33 mouse cellular contexts compared by ENCODE assay signal in the genomic region with DNA sequence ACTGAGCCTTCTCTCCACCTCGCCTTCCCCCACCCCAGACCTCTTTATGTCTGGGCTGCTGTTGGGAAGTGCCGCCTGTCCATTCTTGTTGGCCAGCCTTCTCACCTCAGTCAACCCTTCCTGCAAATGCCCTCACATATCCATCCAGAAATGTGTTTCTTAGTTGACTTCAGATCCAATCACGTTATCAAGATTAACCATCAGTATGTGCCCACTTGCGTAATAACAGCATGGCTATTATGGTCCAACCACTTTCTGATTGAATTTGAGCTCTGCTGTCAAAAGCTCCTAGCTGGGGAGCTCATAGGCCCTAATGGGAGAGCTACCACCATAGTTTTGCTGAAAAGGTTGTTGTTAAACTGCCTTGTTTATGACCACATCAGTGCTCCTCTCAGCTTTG. TPM values are rescaled to one million over a fixed set of nuclear protein-coding genes. Genes with fewer than 3 reads are reported as not detected.
A peak's percentile ranks its signal among the peaks of the same experiment; 100 is the strongest.
DNase-seq lines count a peak whose midpoint lies in the region; ATAC-seq and TF ChIP-seq lines count a peak whose summit lies in the region.
"Had no signal": no experiment of that assay in that cellular context is flagged by ENCODE, and none has a peak within 500 bp of the region (broad histone marks: within the 10 kb centered on the region; RNA-seq: fewer than 3 reads in every experiment).

No protein-coding gene starts in this region.

- peak overlapping the region; percentile 61 for H3K27ac ChIP-seq in liver, adult 2 months (replicated peaks; ENCODE audit: insufficient read depth, low read depth, low read length)
- no peak overlapping the region; the same call in 1 of the 2 replicates for H3K27ac ChIP-seq in liver, embryonic 12.5 days
- no peak overlapping the region for H3K27ac ChIP-seq in midbrain, embryonic 11.5 days (ENCODE audit: low read depth, low read length)
- H3K27ac ChIP-seq in midbrain, embryonic 13.5 days = no peak overlapping the region
- no peak overlapping the region for H3K27ac ChIP-seq in forebrain, embryonic 10.5 days
- H3K27ac ChIP-seq: hindbrain, embryonic 12.5 days; hindbrain, embryonic 15.5 days had no signal

- H3K27me3 ChIP-seq in liver, adult 2 months (ENCODE audit: control insufficient read depth, insufficient read depth, low read length) = no peaks in the 10 kb centered on the region
- 0 out of 2 replicates have a peak, but pooled peaks cover 5% of the 10 kb centered on the region for H3K27me3 ChIP-seq in liver, embryonic 12.5 days (replicated peaks)
- no peaks in the 10 kb centered on the region for H3K27me3 ChIP-seq in midbrain, embryonic 11.5 days (ENCODE audit: control insufficient read depth, insufficient read depth, low read length)
- H3K27me3 ChIP-seq in midbrain, embryonic 13.5 days = no peaks in the 10 kb centered on the region
- H3K27me3 ChIP-seq in myocyte (ENCODE audit: control insufficient read depth, insufficient read depth, insufficient read length) = peaks cover 11% of the 10 kb centered on the region
- H3K27me3 ChIP-seq in forebrain, embryonic 10.5 days (ENCODE audit: poor library complexity, severe bottlenecking) = 0 out of 2 replicates have a peak, but pooled peaks cover 3% of the 10 kb centered on the region
- H3K27me3 ChIP-seq: hindbrain, embryonic 12.5 days; hindbrain, embryonic 15.5 days had no signal

- no peaks in the 10 kb centered on the region for H3K36me3 ChIP-seq in liver, adult 2 months (ENCODE audit: control insufficient read depth, insufficient read depth, low read length)
- no peaks in the 10 kb centered on the region for H3K36me3 ChIP-seq in liver, embryonic 12.5 days
- H3K36me3 ChIP-seq in midbrain, embryonic 11.5 days (ENCODE audit: control insufficient read depth, insufficient read depth, low read length) = no peaks in the 10 kb centered on the region
- H3K36me3 ChIP-seq in midbrain, embryonic 13.5 days = no peaks in the 10 kb centered on the region
- no peaks in the 10 kb centered on the region for H3K36me3 ChIP-seq in myocyte (ENCODE audit: control insufficient read depth, insufficient read depth)
- no peaks in the 10 kb centered on the region for H3K36me3 ChIP-seq in forebrain, embryonic 10.5 days (replicated peaks)
- H3K36me3 ChIP-seq: hindbrain, embryonic 12.5 days; hindbrain, embryonic 15.5 days had no signal

- peaks cover 27% of the 10 kb centered on the region for H3K4me1 ChIP-seq in liver, adult 2 months (ENCODE audit: control insufficient read depth, insufficient read depth, low read length)
- peaks cover 10% of the 10 kb centered on the region for H3K4me1 ChIP-seq in liver, embryonic 12.5 days
- H3K4me1 ChIP-seq in midbrain, embryonic 11.5 days (ENCODE audit: control insufficient read depth, insufficient read depth, low read length) = no peaks in the 10 kb centered on the region
- H3K4me1 ChIP-seq in midbrain, embryonic 13.5 days (replicated peaks) = no peaks in the 10 kb centered on the region
- no peaks in the 10 kb centered on the region for H3K4me1 ChIP-seq in forebrain, embryonic 10.5 days
- H3K4me1 ChIP-seq: hindbrain, embryonic 12.5 days; hindbrain, embryonic 15.5 days had no signal

- no peak overlapping the region for H3K9ac ChIP-seq in liver, adult 2 months (ENCODE audit: low read depth, low read length)
- no peak overlapping the region for H3K9ac ChIP-seq in liver, embryonic 12.5 days
- H3K9ac ChIP-seq in midbrain, embryonic 11.5 days (ENCODE audit: low read length) = no peak overlapping the region
- no peak overlapping the region for H3K9ac ChIP-seq in midbrain, embryonic 13.5 days (replicated peaks)
- H3K9ac ChIP-seq: hindbrain, embryonic 12.5 days; hindbrain, embryonic 15.5 days had no signal

- no peaks in the 10 kb centered on the region for H3K79me2 ChIP-seq in liver, adult 2 months (ENCODE audit: control insufficient read depth, insufficient read depth, low read length)
- no peaks in the 10 kb centered on the region for H3K79me2 ChIP-seq in myocyte (ENCODE audit: control insufficient read depth, insufficient read depth)

- no peak for TF ChIP-seq CTCF in liver, adult 2 months (IDR thresholded peaks at IDR 0.05; ENCODE audit: low read depth, low read length)

- no peak for ATAC-seq in liver, embryonic 12.5 days
- ATAC-seq in midbrain, embryonic 11.5 days (ENCODE audit: low FRiP score) = no peak
- ATAC-seq in midbrain, embryonic 13.5 days = no peak
- ATAC-seq: CD4-positive, CD25-positive, alpha-beta regulatory T cell, adult 4 months; forebrain, embryonic 14.5 days had no signal

- no peak overlapping the region for H3ac ChIP-seq in myocyte (ENCODE audit: control insufficient read depth, insufficient read length)

- H3K9me3 ChIP-seq in liver, embryonic 12.5 days (replicated peaks) = no peaks in the 10 kb centered on the region
- H3K9me3 ChIP-seq in midbrain, embryonic 11.5 days (ENCODE audit: control insufficient read depth, low read length) = no peaks in the 10 kb centered on the region
- H3K9me3 ChIP-seq in midbrain, embryonic 13.5 days = no peaks in the 10 kb centered on the region
- no peaks in the 10 kb centered on the region for H3K9me3 ChIP-seq in forebrain, embryonic 10.5 days
- H3K9me3 ChIP-seq: hindbrain, embryonic 12.5 days; hindbrain, embryonic 15.5 days had no signal

- no peak for TF ChIP-seq POLR2A in liver, adult 2 months (IDR thresholded peaks at IDR 0.05; ENCODE audit: extremely low read depth, insufficient read depth, low read length)
- TF ChIP-seq POLR2A in myocyte (IDR thresholded peaks at IDR 0.05; ENCODE audit: insufficient read length, low read depth) = no peak

- WGBS in liver, adult 2 months = 46% methylated on average over 4 of the region's 4 CpGs
- 75% methylated on average over 4 of the region's 4 CpGs for WGBS in liver, embryonic 12.5 days (ENCODE audit: insufficient replicate concordance)
- 90% methylated on average over 4 of the region's 4 CpGs for WGBS in midbrain, embryonic 11.5 days
- 85% methylated on average over 4 of the region's 4 CpGs for WGBS in midbrain, embryonic 13.5 days
- WGBS in forebrain, embryonic 10.5 days = 87% methylated on average over 4 of the region's 4 CpGs

- no peak overlapping the region for H3K4me3 ChIP-seq in liver, adult 2 months (ENCODE audit: insufficient read depth, low read depth, low read length)
- no peak overlapping the region for H3K4me3 ChIP-seq in liver, embryonic 12.5 days
- no peak overlapping the region for H3K4me3 ChIP-seq in midbrain, embryonic 11.5 days (ENCODE audit: low read depth, low read length)
- no peak overlapping the region for H3K4me3 ChIP-seq in midbrain, embryonic 13.5 days (replicated peaks)
- no peak overlapping the region for H3K4me3 ChIP-seq in myocyte
- H3K4me3 ChIP-seq in forebrain, embryonic 10.5 days = no peak overlapping the region
- H3K4me3 ChIP-seq: hindbrain, embryonic 12.5 days; hindbrain, embryonic 15.5 days had no signal

- DNase-seq in liver, adult 2 months (ENCODE audit: extremely low read depth, low read depth, low spot score) = peak; percentile 90
- DNase-seq in midbrain, embryonic 11.5 days (ENCODE audit: low spot score, missing footprints) = peak; percentile 33
- DNase-seq in forebrain, embryonic 10.5 days (ENCODE audit: extremely low spot score, low spot score) = no peak
- DNase-seq: adrenal gland, adult 2 months; adrenal gland, postnatal 14 days; cerebellum, adult 11 months; cerebellum, adult 2 months; cerebellum, postnatal 10 days; cerebellum, postnatal 36 days; gastrocnemius, postnatal 25 days had no signal

- no peak overlapping the region for H3K4me2 ChIP-seq in liver, embryonic 12.5 days
- no peak overlapping the region for H3K4me2 ChIP-seq in midbrain, embryonic 11.5 days
- H3K4me2 ChIP-seq in midbrain, embryonic 13.5 days (replicated peaks) = no peak overlapping the region
- no peak overlapping the region for H3K4me2 ChIP-seq in myocyte (ENCODE audit: low read depth)
- H3K4me2 ChIP-seq: heart, embryonic 11.5 days; hindbrain, embryonic 12.5 days; hindbrain, embryonic 15.5 days had no signal

RNA-seq across cellular contexts. Expression of a gene that starts 12.5 kb away (rescaled TPM):
- total RNA-seq in liver, adult 2 months (2014; rRNA removed) = 495 and 621 TPM in 2 replicates
- polyA plus RNA-seq in liver, adult 2 months (2012; rRNA removed) = 954 and 976 TPM in 2 replicates
- not detected in 2 replicates for polyA plus RNA-seq in liver, embryonic 12.5 days (2016; fragmentation: Nextera tagmentation; extraction: Ambion mirVana)
- not detected in 2 replicates for polyA plus RNA-seq in midbrain, embryonic 11.5 days (2014; fragmentation: Nextera tagmentation; extraction: Ambion mirVana)
- not detected in 2 replicates for polyA plus RNA-seq in midbrain, embryonic 13.5 days (2015; fragmentation: Nextera tagmentation; extraction: Ambion mirVana)
- not detected for polyA plus RNA-seq in myocyte (2012; fragmentation: generic; extraction: Trizol)
- polyA plus RNA-seq in forebrain, embryonic 10.5 days (2016; fragmentation: Nextera tagmentation; extraction: Ambion mirVana) = not detected in 2 replicates
- total RNA-seq: gastrocnemius, adult 8-10 months; gastrocnemius, postnatal 25 days; heart, adult 8-10 months; heart, postnatal 25 days; hematopoietic stem cell, adult 5-6 weeks; MEL had no signal
- polyA plus RNA-seq: C2C12; CD4-positive, CD25-positive, alpha-beta regulatory T cell, adult 4 months; cerebellum, adult 2 months; cortical plate, adult 2 months; embryonic facial prominence, embryonic 11.5 days; embryonic facial prominence, embryonic 14.5 days; forebrain, embryonic 11.5 days; forebrain, embryonic 14.5 days; heart, embryonic 11.5 days; heart, embryonic 14.5 days; heart, postnatal 0 days; hindbrain, embryonic 12.5 days; hindbrain, embryonic 15.5 days; intestine, embryonic 14.5 days had no signal

RNA-seq across cellular contexts. Expression of a gene that starts 16.7 kb away (rescaled TPM):
- total RNA-seq in liver, adult 2 months (2014; rRNA removed) = 0.74 and 1.0 TPM in 2 replicates
- 1.0 TPM in 2 replicates for polyA plus RNA-seq in liver, adult 2 months (2012; rRNA removed)
- 0.16 and 0.19 TPM in 2 replicates for polyA plus RNA-seq in liver, embryonic 12.5 days (2016; fragmentation: Nextera tagmentation; extraction: Ambion mirVana)
- polyA plus RNA-seq in midbrain, embryonic 11.5 days (2014; fragmentation: Nextera tagmentation; extraction: Ambion mirVana) = not detected in 2 replicates
- polyA plus RNA-seq in midbrain, embryonic 13.5 days (2015; fragmentation: Nextera tagmentation; extraction: Ambion mirVana) = not detected in 2 replicates
- not detected for polyA plus RNA-seq in myocyte (2012; fragmentation: generic; extraction: Trizol)
- polyA plus RNA-seq in forebrain, embryonic 10.5 days (2016; fragmentation: Nextera tagmentation; extraction: Ambion mirVana) = 0.14 TPM in 1 of 2 replicates, not detected in the other
- total RNA-seq: hematopoietic stem cell, adult 5-6 weeks had no signal
- polyA plus RNA-seq: CD4-positive, CD25-positive, alpha-beta regulatory T cell, adult 4 months; embryonic facial prominence, embryonic 11.5 days; forebrain, embryonic 11.5 days; forebrain, embryonic 14.5 days; heart, embryonic 11.5 days; heart, embryonic 14.5 days; hindbrain, embryonic 12.5 days; intestine, embryonic 14.5 days had no signal

RNA-seq across cellular contexts. Expression of a gene that starts 17.6 kb away (rescaled TPM):
- 18.3 and 32.8 TPM in 2 replicates for total RNA-seq in liver, adult 2 months (2014; rRNA removed)
- 31.4 and 33.9 TPM in 2 replicates for polyA plus RNA-seq in liver, adult 2 months (2012; rRNA removed)
- 27.0 and 27.8 TPM in 2 replicates for polyA plus RNA-seq in liver, embryonic 12.5 days (2016; fragmentation: Nextera tagmentation; extraction: Ambion mirVana)
- polyA plus RNA-seq in midbrain, embryonic 11.5 days (2014; fragmentation: Nextera tagmentation; extraction: Ambion mirVana) = 29.2 and 32.3 TPM in 2 replicates
- polyA plus RNA-seq in midbrain, embryonic 13.5 days (2015; fragmentation: Nextera tagmentation; extraction: Ambion mirVana) = 35.9 and 41.9 TPM in 2 replicates
- 76.7 TPM for polyA plus RNA-seq in myocyte (2012; fragmentation: generic; extraction: Trizol)
- polyA plus RNA-seq in forebrain, embryonic 10.5 days (2016; fragmentation: Nextera tagmentation; extraction: Ambion mirVana) = 28.8 and 33.9 TPM in 2 replicates

RNA-seq across cellular contexts. Expression of a gene that starts 37.3 kb away (rescaled TPM):
- 5.7 and 6.4 TPM in 2 replicates for total RNA-seq in liver, adult 2 months (2014; rRNA removed)
- 6.6 TPM in 2 replicates for polyA plus RNA-seq in liver, adult 2 months (2012; rRNA removed)
- 21.2 and 22.2 TPM in 2 replicates for polyA plus RNA-seq in liver, embryonic 12.5 days (2016; fragmentation: Nextera tagmentation; extraction: Ambion mirVana)
- polyA plus RNA-seq in midbrain, embryonic 11.5 days (2014; fragmentation: Nextera tagmentation; extraction: Ambion mirVana) = 27.7 and 30.0 TPM in 2 replicates
- 38.1 and 40.1 TPM in 2 replicates for polyA plus RNA-seq in midbrain, embryonic 13.5 days (2015; fragmentation: Nextera tagmentation; extraction: Ambion mirVana)
- polyA plus RNA-seq in myocyte (2012; fragmentation: generic; extraction: Trizol) = 11.0 TPM
- polyA plus RNA-seq in forebrain, embryonic 10.5 days (2016; fragmentation: Nextera tagmentation; extraction: Ambion mirVana) = 42.8 and 43.9 TPM in 2 replicates

RNA-seq across cellular contexts. Expression of a gene that starts 50.5 kb away (rescaled TPM):
- total RNA-seq in liver, adult 2 months (2014; rRNA removed) = not detected in 2 replicates
- not detected in 2 replicates for polyA plus RNA-seq in liver, adult 2 months (2012; rRNA removed)
- polyA plus RNA-seq in liver, embryonic 12.5 days (2016; fragmentation: Nextera tagmentation; extraction: Ambion mirVana) = not detected in 2 replicates
- polyA plus RNA-seq in midbrain, embryonic 11.5 days (2014; fragmentation: Nextera tagmentation; extraction: Ambion mirVana) = 0.08 TPM in 1 of 2 replicates, not detected in the other
- not detected in 2 replicates for polyA plus RNA-seq in midbrain, embryonic 13.5 days (2015; fragmentation: Nextera tagmentation; extraction: Ambion mirVana)
- 1.00 TPM for polyA plus RNA-seq in myocyte (2012; fragmentation: generic; extraction: Trizol)
- polyA plus RNA-seq in forebrain, embryonic 10.5 days (2016; fragmentation: Nextera tagmentation; extraction: Ambion mirVana) = not detected in 2 replicates
- total RNA-seq: adrenal gland, adult 2 months; adrenal gland, postnatal 14 days; adrenal gland, postnatal 4 days; gastrocnemius, adult 8-10 months; gastrocnemius, postnatal 25 days; heart, postnatal 25 days; hematopoietic stem cell, adult 5-6 weeks had no signal
- polyA plus RNA-seq: adrenal gland, adult 2 months; cerebellum, adult 2 months; cortical plate, adult 2 months; embryonic facial prominence, embryonic 11.5 days; embryonic facial prominence, embryonic 14.5 days; forebrain, embryonic 11.5 days; forebrain, embryonic 14.5 days; gonadal fat pad, adult 2 months; heart, embryonic 11.5 days; heart, postnatal 0 days; hindbrain, embryonic 12.5 days; hindbrain, embryonic 15.5 days; intestine, embryonic 14.5 days had no signal

Comparison
In these comparisons a context has a peak if more than half of its experiments do, and no peak if none do; other contexts are left out.
1. RNA of a gene that starts 12.5 kb away (polyA plus RNA-seq): 954 to 976 TPM in liver, adult 2 months; not detected in liver, embryonic 12.5 days, not detected in midbrain, embryonic 11.5 days, not detected in midbrain, embryonic 13.5 days, not detected in myocyte (single experiment) and not detected in forebrain, embryonic 10.5 days; every median in the first group is over 100 times any median in the second.